Mouse (Mus musculus) forebrain, postnatal 0 days (tissue): ENCODE data around the gene Elk4. TPM values are rescaled to one million over a fixed set of nuclear protein-coding genes. Genes with fewer than 3 reads are reported as not detected.

Source experiments
- ATAC-seq: fragments of 200-750 bp; cut with Nextera tagmentation; 2 replicates; pipeline ENCODE4 v1.8.0; 2017; ENCODE audit warnings: mild to moderate bottlenecking, moderate library complexity
- DNase-seq: peaks from one replicate; pipeline ENCODE4 v3.0.0-alpha.2; 2015
- H3K27ac ChIP-seq: fragments of 300-500 bp; sonication (generic); 2 replicates; pipeline ENCODE4 v1.5.1; 2014; ENCODE audit warnings: low read depth, mild to moderate bottlenecking, antibody characterized with exemption, low read length, moderate library complexity, mixed read lengths
- H3K27me3 ChIP-seq: fragments of 300-500 bp; sonication (generic); 2 replicates; pipeline ENCODE4 v1.6.1; 2014; ENCODE audit warnings: mild to moderate bottlenecking, low read length, mixed read lengths; ENCODE audit not compliant: insufficient read depth
- H3K36me3 ChIP-seq: fragments of 300-500 bp; sonication (generic); 2 replicates; pipeline ENCODE4 v1.6.1; 2014; ENCODE audit warnings: mild to moderate bottlenecking, moderate library complexity; ENCODE audit not compliant: insufficient read depth
- H3K4me1 ChIP-seq: fragments of 300-500 bp; sonication (generic); 2 replicates; pipeline ENCODE4 v1.6.1; 2014; ENCODE audit warnings: antibody characterized with exemption; ENCODE audit not compliant: insufficient read depth
- H3K4me2 ChIP-seq: fragments of 300-500 bp; sonication (generic); 2 replicates; pipeline ENCODE4 v1.6.1; 2014; ENCODE audit warnings: low read depth, mild to moderate bottlenecking, moderate library complexity
- H3K4me3 ChIP-seq: fragments of 300-500 bp; sonication (generic); 2 replicates; pipeline ENCODE4 v1.5.1; 2014; ENCODE audit warnings: low read depth, low read length, mixed read lengths
- H3K9ac ChIP-seq: fragments of 300-500 bp; sonication (generic); 2 replicates; pipeline ENCODE4 v1.6.1; 2014; ENCODE audit warnings: mild to moderate bottlenecking
- H3K9me3 ChIP-seq: fragments of 300-500 bp; sonication (generic); 2 replicates; pipeline ENCODE4 v1.6.1; 2016; ENCODE audit warnings: low read length
- CTCF ChIP-seq: sonication (generic); IDR thresholded peaks from 2 replicates; pipeline ENCODE4 v1.5.1; 2016; ENCODE audit warnings: antibody characterized with exemption, control low read depth, low read depth
- WGBS: fragments of 180-500 bp; shearing (Covaris S2); extraction: QIAGEN DNeasy Blood & Tissue Kit; methylation state at CpG from one replicate; pipeline ENCODE4 v1.1.7; 2014; 5-methylcytosine and 5-hydroxymethylcytosine counted together
- polyA plus RNA-seq: library from polyadenylated mRNA; unstranded; fragments of >200 nt; fragmentation: Nextera tagmentation; extraction: Ambion mirVana; gene quantifications from 2 replicates; pipeline ENCODE4 v1.2.1, GENCODE M21; 2015
- total RNA-seq: library from RNA; depleted of rRNA; stranded (reverse); fragments of >200 nt; gene quantifications from 2 replicates; pipeline ENCODE4 v1.2.3, GENCODE M21; 2014

Elk4 gene
- total and polyA plus RNA-seq, 2 experiments from 2014 or later, result 8.2 to 25.5 TPM

DNA sequence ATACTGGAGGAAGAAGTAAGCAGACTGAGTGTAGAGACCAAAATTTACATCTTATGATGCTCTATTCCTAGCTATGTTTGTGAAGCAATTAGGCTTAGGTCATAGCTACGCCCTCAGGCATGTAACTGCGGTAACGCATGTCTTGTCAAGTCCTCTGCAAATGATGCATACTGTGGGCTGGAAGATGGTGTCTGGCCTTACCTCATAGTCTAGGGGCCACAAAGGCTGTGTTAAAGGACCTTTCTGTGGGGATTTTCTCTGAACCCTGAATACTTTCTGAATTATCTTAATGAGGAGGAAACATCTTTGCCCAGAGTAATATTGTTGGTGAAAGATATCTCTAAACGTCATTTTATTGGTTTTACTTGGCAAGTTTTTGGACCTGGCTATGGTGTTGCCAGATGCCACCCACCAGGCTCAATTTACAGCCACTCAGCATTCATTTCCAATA is 5.5 kb upstream of the Elk4 start:
- no peaks in the 10 kb centered on the region for H3K36me3 ChIP-seq
- H3K4me3 ChIP-seq, result no peak overlapping the region
- no peak for DNase-seq
- H3K4me1 ChIP-seq, result no peaks in the 10 kb centered on the region; the same call in 1 of the 2 replicates
- no peaks in the 10 kb centered on the region for H3K27me3 ChIP-seq
- TF ChIP-seq CTCF, result no peak
- H3K9ac ChIP-seq, result no peak overlapping the region
- H3K27ac ChIP-seq, result no peak overlapping the region
- no peak overlapping the region for H3K4me2 ChIP-seq
- 80% methylated on average over 4 of the region's 4 CpGs for WGBS
- H3K9me3 ChIP-seq, result no peaks in the 10 kb centered on the region
- ATAC-seq, result no peak

DNA sequence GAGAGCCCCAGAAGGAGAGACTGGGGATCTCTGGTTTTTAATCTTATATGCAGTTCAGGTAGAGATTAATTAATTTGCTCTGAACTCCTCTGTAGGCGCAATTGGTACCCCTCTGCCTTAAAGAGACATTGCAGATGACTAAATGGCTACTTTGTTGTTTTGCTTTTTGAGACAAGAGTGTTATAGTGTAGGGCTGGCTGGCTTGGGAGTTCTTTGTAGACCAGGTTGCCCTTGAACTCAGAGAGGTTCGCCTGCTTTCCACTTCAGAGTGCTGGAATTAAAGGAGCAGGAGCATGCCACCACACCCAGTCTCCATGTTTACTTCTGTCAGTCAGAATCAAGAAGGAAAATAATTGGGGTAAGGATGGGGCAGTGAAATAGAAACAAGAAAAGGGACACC is 4.3 kb upstream of the Elk4 start:
- Histone ChIP-seq H3K9me3 (no peaks in the 10 kb centered on the region), H3K9ac (no peak overlapping the region), H3K27me3 (no peaks in the 10 kb centered on the region), H3K36me3 (no peaks in the 10 kb centered on the region), H3K27ac (no peak overlapping the region), H3K4me2 (no peak overlapping the region), H3K4me1 (no peaks in the 10 kb centered on the region; the same call in 1 of the 2 replicates), H3K4me3 (no peak overlapping the region)
- 66% methylated on average over 2 of the region's 2 CpGs for WGBS
- no peak for ATAC-seq
- no peak for TF ChIP-seq CTCF
- no peak for DNase-seq

DNA sequence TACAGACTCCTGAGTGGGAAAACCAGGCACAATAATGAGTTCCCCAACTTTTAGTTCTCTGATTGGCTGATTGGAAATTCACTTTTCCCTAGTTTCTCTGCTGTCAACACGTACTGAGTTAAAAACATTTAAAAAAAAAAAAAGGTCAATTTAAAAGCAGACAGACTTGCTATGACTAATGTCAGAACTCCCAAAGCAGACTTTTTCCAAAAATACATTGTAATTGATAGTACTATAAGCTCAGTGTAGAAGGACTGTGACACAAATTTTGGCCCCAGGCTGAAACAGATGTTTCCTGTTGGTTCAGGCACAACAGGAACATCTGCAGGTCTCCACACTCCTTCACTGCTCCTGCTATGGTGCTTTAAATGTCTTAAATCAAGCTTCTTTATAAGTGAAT is 3.6 kb upstream of the Elk4 start:
- 65% methylated on average over 1 of the region's 1 CpGs for WGBS
- H3K9ac ChIP-seq, result no peak overlapping the region
- no peaks in the 10 kb centered on the region for H3K9me3 ChIP-seq
- no peak overlapping the region for H3K4me2 ChIP-seq
- H3K27ac ChIP-seq, result no peak overlapping the region
- H3K4me3 ChIP-seq, result no peak overlapping the region
- TF ChIP-seq CTCF, result no peak
- no peaks in the 10 kb centered on the region for H3K36me3 ChIP-seq
- ATAC-seq (no peak), DNase-seq (no peak)
- no peaks in the 10 kb centered on the region for H3K27me3 ChIP-seq
- H3K4me1 ChIP-seq, result peaks cover 4% of the 10 kb centered on the region

DNA sequence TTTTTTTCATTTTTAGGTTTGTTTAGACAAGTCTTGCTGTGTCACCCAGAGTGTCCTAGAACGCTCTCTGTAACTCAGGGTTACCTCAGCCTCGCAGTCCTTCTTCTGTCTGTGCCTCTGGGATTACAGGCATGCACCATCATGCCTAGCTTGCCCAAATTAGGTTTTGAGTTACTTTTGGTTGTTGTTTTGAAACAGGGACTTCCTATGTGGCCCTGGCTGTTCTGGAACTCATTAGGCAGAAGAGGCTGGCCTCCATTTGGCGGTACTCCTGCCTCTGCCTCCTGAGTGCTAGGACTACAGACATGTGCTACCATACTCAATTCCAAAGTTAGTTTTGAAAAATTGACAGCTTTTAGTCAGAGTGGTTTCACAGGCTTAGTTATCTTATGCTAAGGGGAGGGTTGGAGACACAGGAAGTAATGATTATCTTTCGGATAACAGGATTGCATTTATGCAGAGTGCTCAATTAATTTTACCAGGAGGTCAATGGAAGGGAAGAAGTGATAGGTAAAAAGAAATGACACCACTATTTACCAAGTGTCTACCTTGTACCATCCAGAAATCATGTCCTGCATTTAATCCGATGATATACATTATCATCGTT is 2.7 kb upstream of the Elk4 start:
- Histone ChIP-seq H3K27ac (no peak overlapping the region), H3K9ac (no peak overlapping the region), H3K36me3 (no peaks in the 10 kb centered on the region), H3K4me1 (peaks cover 10% of the 10 kb centered on the region), H3K4me2 (no peak overlapping the region), H3K4me3 (no peak overlapping the region), H3K9me3 (no peaks in the 10 kb centered on the region), H3K27me3 (no peaks in the 10 kb centered on the region)
- WGBS, result 85% methylated on average over 6 of the region's 6 CpGs
- no peak for TF ChIP-seq CTCF
- ATAC-seq, result no peak
- DNase-seq, result no peak

DNA sequence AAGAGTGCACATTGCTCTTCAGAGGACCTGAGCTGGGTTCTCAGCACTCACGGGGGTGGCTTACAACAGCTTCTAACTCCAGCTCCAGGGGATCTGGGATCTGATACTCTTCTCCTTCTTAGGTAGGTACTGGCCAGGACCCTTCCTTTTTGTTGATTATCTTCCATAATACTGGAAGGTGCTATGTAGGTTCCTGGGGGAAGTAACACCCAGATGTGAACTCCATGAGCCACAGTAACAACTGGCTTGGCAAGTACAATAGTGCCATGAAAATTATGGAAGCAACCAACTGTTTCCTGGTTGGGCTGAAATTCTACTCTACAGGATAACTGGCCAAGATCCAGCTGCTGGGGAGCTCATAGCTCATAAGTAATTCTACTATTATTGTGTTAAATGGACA is 1.9 kb upstream of the Elk4 start:
- ATAC-seq (no peak), DNase-seq (no peak)
- no peak overlapping the region for H3K9ac ChIP-seq
- no peaks in the 10 kb centered on the region for H3K27me3 ChIP-seq
- H3K4me3 ChIP-seq, result no peak overlapping the region
- TF ChIP-seq CTCF, result no peak
- no peaks in the 10 kb centered on the region for H3K36me3 ChIP-seq
- H3K4me1 ChIP-seq, result peaks cover 10% of the 10 kb centered on the region
- H3K9me3 ChIP-seq, result no peaks in the 10 kb centered on the region
- 76% methylated on average over 1 of the region's 1 CpGs for WGBS
- no peak overlapping the region for H3K4me2 ChIP-seq
- no peak overlapping the region for H3K27ac ChIP-seq

DNA sequence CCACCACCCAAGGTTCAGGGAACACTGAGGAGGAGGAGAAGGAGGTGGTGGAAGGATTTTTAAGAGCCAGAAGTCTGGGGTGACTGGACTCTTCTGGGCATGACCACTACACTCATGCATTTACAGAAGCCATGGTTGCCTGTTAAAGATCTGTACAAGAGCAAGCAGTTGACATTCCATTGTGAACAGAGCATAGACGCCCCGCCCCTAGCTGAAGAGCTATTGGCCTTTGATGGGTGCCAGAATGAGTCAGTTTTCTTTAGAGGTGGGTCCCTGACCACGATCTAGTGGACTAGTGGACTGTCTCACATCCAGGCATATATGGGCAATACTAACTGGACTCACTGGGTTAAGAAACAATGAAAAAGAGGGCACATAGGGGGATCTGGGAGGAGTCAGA is 1.4 kb upstream of the Elk4 start:
- H3K36me3 ChIP-seq, result no peaks in the 10 kb centered on the region
- ATAC-seq, result no peak
- H3K9me3 ChIP-seq, result no peaks in the 10 kb centered on the region
- no peak for TF ChIP-seq CTCF
- WGBS, result 91% methylated on average over 3 of the region's 3 CpGs
- no peak overlapping the region for H3K27ac ChIP-seq
- no peak overlapping the region for H3K9ac ChIP-seq
- no peak overlapping the region for H3K4me2 ChIP-seq
- H3K4me1 ChIP-seq, result peaks cover 10% of the 10 kb centered on the region
- DNase-seq, result no peak
- no peaks in the 10 kb centered on the region for H3K27me3 ChIP-seq
- H3K4me3 ChIP-seq, result no peak overlapping the region

DNA sequence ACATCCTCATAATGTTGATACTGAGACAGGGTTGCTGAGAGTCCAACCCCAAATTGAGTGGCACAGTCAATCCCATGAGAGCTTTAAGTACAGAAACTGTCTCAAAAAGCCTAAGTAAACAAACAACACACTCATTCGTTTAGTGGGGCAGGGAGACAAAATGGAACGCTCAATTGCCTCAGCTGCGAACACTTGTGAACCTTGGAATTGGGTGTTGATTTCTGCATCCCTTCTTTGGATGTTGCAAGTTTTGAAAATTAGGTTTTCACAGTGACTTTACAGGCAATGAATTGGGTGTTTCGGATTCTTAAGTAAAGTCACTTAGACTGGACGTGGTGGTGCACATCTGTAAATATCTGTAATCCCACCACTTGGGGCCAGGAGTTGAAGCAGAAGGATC is 686 bp upstream of the Elk4 start:
- H3K27me3 ChIP-seq, result no peaks in the 10 kb centered on the region
- 0 out of 2 replicates have a peak overlapping the region, but pooled peaks have one; percentile 93 for H3K9ac ChIP-seq
- 34% methylated on average over 5 of the region's 5 CpGs for WGBS
- DNase-seq (no peak), ATAC-seq (no peak)
- peaks cover 10% of the 10 kb centered on the region for H3K4me1 ChIP-seq
- peak overlapping the region; percentile 69 for H3K4me2 ChIP-seq
- H3K27ac ChIP-seq, result peak overlapping the region; percentile 98; the same call in 1 of the 2 replicates
- H3K4me3 ChIP-seq, result peak overlapping the region; percentile 90
- no peaks in the 10 kb centered on the region for H3K36me3 ChIP-seq
- H3K9me3 ChIP-seq, result no peaks in the 10 kb centered on the region
- no peak for TF ChIP-seq CTCF
